Comparison of ENCODE assay signal across 8 mouse cellular contexts in genomic region chr3:36150537-36150933, GRCm38 (mm10). TPM values are rescaled to one million over a fixed set of nuclear protein-coding genes. Genes with fewer than 3 reads are reported as not detected.
DNase-seq lines count a peak whose midpoint lies in the region; ATAC-seq and TF ChIP-seq lines count a peak whose summit lies in the region.

No protein-coding gene starts in this region.

- no peak overlapping the region for H3K9ac ChIP-seq in hindbrain, embryonic 12.5 days
- no peak overlapping the region for H3K9ac ChIP-seq in midbrain, embryonic 11.5 days (ENCODE audit: low read length)

- H3K36me3 ChIP-seq in kidney, adult 2 months (ENCODE audit: control insufficient read depth, insufficient read depth, low read length): no peaks in the 10 kb centered on the region
- no peaks in the 10 kb centered on the region for H3K36me3 ChIP-seq in hindbrain, embryonic 12.5 days
- H3K36me3 ChIP-seq in midbrain, embryonic 11.5 days (ENCODE audit: control insufficient read depth, insufficient read depth, low read length): no peaks in the 10 kb centered on the region

- TF ChIP-seq CTCF in kidney, adult 2 months (conservative IDR thresholded peaks at IDR 0.05; ENCODE audit: insufficient read depth, insufficient read length, low read depth, low read length): no peak
- no peak for TF ChIP-seq CTCF in bone marrow macrophage, adult 2 months (IDR thresholded peaks at IDR 0.05; ENCODE audit: low read depth, low read length)

- 12% methylated on average over 1 of the region's 1 CpGs for WGBS in kidney, adult 2 months
- 10% methylated on average over 1 of the region's 1 CpGs for WGBS in hindbrain, embryonic 12.5 days
- 6% methylated on average over 1 of the region's 1 CpGs for WGBS in midbrain, embryonic 11.5 days

- no peaks in the 10 kb centered on the region for H3K9me3 ChIP-seq in hindbrain, embryonic 12.5 days (replicated peaks)
- H3K9me3 ChIP-seq in midbrain, embryonic 11.5 days (ENCODE audit: control insufficient read depth, low read length): no peaks in the 10 kb centered on the region

- H3K4me2 ChIP-seq in hindbrain, embryonic 12.5 days (replicated peaks): peak overlapping the region; percentile 62
- H3K4me2 ChIP-seq in midbrain, embryonic 11.5 days: no peak overlapping the region

- no peak overlapping the region for H3K27ac ChIP-seq in kidney, adult 2 months (ENCODE audit: insufficient read depth, low read depth, low read length)
- no peak overlapping the region for H3K27ac ChIP-seq in bone marrow macrophage, adult 2 months (ENCODE audit: insufficient read depth, low read depth, low read length)
- H3K27ac ChIP-seq in hindbrain, embryonic 12.5 days: no peak overlapping the region
- no peak overlapping the region for H3K27ac ChIP-seq in midbrain, embryonic 11.5 days (ENCODE audit: low read depth, low read length)

- intact Hi-C loops in left cerebral cortex, postnatal 4 days (cut with DNase I): no loop called here

- no peak for TF ChIP-seq POLR2A in kidney, adult 2 months (IDR thresholded peaks at IDR 0.05; ENCODE audit: low read depth, low read length)
- no peak for TF ChIP-seq POLR2A in bone marrow macrophage, adult 2 months (IDR thresholded peaks at IDR 0.05; ENCODE audit: borderline replicate concordance, low read depth, low read length)

- H3K27me3 ChIP-seq in kidney, adult 2 months (replicated peaks; ENCODE audit: control insufficient read depth, insufficient read depth, low read length): no peaks in the 10 kb centered on the region
- H3K27me3 ChIP-seq in hindbrain, embryonic 12.5 days: no peaks in the 10 kb centered on the region
- H3K27me3 ChIP-seq in midbrain, embryonic 11.5 days (ENCODE audit: control insufficient read depth, insufficient read depth, low read length): no peaks in the 10 kb centered on the region

- peak overlapping the region; percentile 90; the same call in 1 of the 2 replicates for H3K4me3 ChIP-seq in kidney, adult 2 months (ENCODE audit: insufficient read depth, low read depth, low read length)
- 0 out of 2 replicates have a peak overlapping the region, but pooled peaks have one; percentile 95 for H3K4me3 ChIP-seq in bone marrow macrophage, adult 2 months (ENCODE audit: insufficient read depth, low read length)
- H3K4me3 ChIP-seq in hindbrain, embryonic 12.5 days: peak overlapping the region; percentile 84
- peak overlapping the region; percentile 92; the same call in 1 of the 2 replicates for H3K4me3 ChIP-seq in midbrain, embryonic 11.5 days (ENCODE audit: low read depth, low read length)

- DNase-seq in kidney, adult 2 months: no peak
- DNase-seq in kidney, postnatal 14 days: no peak
- DNase-seq in midbrain, embryonic 11.5 days (ENCODE audit: low spot score, missing footprints): no peak
- DNase-seq in left cerebral cortex, adult 11 months (ENCODE audit: low spot score): no peak
- no peak for DNase-seq in left cerebral cortex, postnatal 4 days
- DNase-seq in right cerebral cortex, postnatal 4 days: no peak

- peak; percentile 2; the same call in 1 of the 2 replicates for ATAC-seq in hindbrain, embryonic 12.5 days (ENCODE audit: low FRiP score)
- no peak for ATAC-seq in midbrain, embryonic 11.5 days (ENCODE audit: low FRiP score)

- peaks cover 14% of the 10 kb centered on the region for H3K4me1 ChIP-seq in kidney, adult 2 months (ENCODE audit: control insufficient read depth, insufficient read depth, low read length)
- H3K4me1 ChIP-seq in bone marrow macrophage, adult 2 months (ENCODE audit: control insufficient read depth, insufficient read depth, low read length): peaks cover 7% of the 10 kb centered on the region
- H3K4me1 ChIP-seq in hindbrain, embryonic 12.5 days: peaks cover 16% of the 10 kb centered on the region
- peaks cover 10% of the 10 kb centered on the region for H3K4me1 ChIP-seq in midbrain, embryonic 11.5 days (ENCODE audit: control insufficient read depth, insufficient read depth, low read length)

RNA-seq across cellular contexts. Expression of gene D3Ertd254e, which starts 0.3 kb away (rescaled TPM):
- 1.0 and 1.3 TPM in 2 replicates for polyA plus RNA-seq in kidney, adult 2 months (2012; rRNA removed)
- polyA plus RNA-seq in bone marrow macrophage, adult 2 months (2012; ENCODE audit: insufficient read depth, insufficient read length, missing spikeins): 4.1 and 6.3 TPM in 2 replicates
- 11.7 and 11.8 TPM in 2 replicates for polyA plus RNA-seq in hindbrain, embryonic 12.5 days (2016; fragmentation: Nextera tagmentation; extraction: Ambion mirVana)
- 9.3 and 10.6 TPM in 2 replicates for polyA plus RNA-seq in midbrain, embryonic 11.5 days (2014; fragmentation: Nextera tagmentation; extraction: Ambion mirVana)
- total RNA-seq in left cerebral cortex, postnatal 4 days (2021): 10 to 100 TPM; 23.2 to 23.4 TPM
